Mouse (Mus musculus) cerebral cortex, adult 2 months (tissue): Measurements from ENCODE around the gene Marveld1.

Experiments used
- WGBS: fragments of 180-500 bp; shearing (Covaris S2); methylation state at CpG from one replicate; pipeline ENCODE4 v1.1.7; 2018; 5-methylcytosine and 5-hydroxymethylcytosine counted together

The Marveld1 gene

GRCm38 (mm10) chr19:42139724-42140517 is 7.3 kb upstream of the Marveld1 start:
- WGBS, result 50% methylated on average over 5 of the region's 5 CpGs

- 91% methylated on average over 3 of the region's 3 CpGs for WGBS
Observed at GRCm38 (mm10) chr19:42141998-42142397, 5.2 kb upstream of the Marveld1 start.

- WGBS, result 83% methylated on average over 2 of the region's 2 CpGs
Observed at GRCm38 (mm10) chr19:42142757-42143156, 4.4 kb upstream of the Marveld1 start.

DNA sequence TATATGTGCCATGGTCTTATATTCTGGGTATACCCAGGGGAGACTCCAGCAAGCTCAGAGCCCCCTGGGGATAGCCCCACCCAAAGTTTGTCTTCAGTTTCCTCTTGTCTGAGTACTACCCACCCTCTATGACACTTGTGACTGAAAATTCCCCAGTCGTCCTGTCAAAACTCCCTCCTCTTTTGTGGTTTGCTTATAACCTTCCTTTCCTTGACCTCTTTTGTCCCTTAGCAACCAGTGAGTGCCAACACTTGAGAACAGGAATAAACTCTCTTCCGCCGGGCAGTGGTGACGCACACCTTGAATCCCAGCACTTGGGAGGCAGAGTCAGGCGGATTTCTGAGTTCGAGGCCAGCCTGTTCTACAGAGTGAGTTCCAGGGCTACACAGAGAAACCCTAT is 3.1 kb upstream of the Marveld1 start:
- WGBS, result 37% methylated on average over 6 of the region's 6 CpGs

DNA sequence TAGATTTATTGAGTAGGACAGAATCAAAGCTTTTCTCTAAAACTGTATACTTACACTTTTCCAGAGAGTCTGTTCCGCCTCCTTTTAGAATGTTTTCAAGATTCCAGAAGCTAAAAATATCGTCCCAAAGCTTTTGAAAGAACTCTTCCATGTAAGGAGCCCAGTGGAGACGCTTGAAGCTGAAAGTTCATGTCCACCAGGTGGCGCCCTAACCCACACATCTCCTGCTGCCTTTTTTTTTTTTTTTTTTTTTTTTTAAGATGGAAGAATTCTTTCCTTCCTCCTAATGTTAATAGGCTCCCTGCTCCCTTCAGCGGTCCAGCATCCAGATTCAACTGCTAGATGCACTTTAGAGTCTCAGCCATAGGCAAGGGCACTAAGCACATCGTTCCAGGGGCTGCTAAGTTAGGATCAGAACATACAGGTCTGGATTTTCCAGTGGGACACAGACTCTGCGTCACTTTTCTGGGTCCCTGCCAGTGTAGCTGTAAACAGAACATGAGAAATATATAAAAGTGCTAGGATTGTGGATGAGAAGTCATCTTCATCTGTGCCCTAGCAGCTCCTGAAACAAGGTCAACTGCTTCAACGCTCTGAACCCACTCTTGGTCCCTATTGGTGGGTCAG is 2.5 kb upstream of the Marveld1 start:
- 19% methylated on average over 8 of the region's 8 CpGs for WGBS

DNA sequence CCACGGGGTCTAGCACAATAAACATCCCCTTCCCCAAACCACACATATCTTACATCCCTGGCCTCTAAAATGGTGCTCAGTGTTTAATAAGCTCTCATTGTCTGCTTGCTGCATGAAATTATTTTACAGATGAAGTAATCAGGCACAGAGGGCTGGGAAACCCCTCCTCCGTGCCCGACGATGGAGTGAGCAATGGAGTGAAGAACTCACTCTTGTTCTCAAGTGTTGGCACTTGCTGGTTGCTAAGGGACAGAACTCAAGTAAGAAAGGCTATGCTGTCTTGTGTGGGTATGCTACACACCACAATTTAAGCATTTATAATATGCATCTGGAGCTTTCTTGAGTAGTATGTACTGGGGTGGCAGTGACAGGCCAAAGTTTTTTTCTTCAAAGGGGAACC is 2.0 kb upstream of the Marveld1 start:
- WGBS, result 31% methylated on average over 4 of the region's 4 CpGs

DNA sequence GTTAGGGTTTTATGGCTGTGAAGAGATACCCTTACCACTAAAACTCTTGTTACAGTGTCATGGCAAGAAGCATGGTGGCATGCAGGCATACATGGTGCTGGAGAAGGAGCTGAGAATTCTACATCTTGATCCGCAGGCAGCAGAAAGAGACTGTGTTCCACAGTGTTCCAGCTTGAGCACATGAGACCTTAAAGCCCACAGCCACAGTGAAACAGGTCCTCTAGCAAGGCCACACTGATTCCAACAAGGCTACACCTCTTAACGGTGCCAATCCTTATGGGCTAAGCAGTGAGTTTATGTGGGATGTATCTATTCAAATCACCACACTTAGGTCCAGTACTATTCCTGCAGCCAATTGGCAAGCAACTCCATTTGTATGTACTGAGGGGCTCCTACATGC is 1.5 kb upstream of the Marveld1 start:
- WGBS, result 84% methylated on average over 2 of the region's 2 CpGs

DNA sequence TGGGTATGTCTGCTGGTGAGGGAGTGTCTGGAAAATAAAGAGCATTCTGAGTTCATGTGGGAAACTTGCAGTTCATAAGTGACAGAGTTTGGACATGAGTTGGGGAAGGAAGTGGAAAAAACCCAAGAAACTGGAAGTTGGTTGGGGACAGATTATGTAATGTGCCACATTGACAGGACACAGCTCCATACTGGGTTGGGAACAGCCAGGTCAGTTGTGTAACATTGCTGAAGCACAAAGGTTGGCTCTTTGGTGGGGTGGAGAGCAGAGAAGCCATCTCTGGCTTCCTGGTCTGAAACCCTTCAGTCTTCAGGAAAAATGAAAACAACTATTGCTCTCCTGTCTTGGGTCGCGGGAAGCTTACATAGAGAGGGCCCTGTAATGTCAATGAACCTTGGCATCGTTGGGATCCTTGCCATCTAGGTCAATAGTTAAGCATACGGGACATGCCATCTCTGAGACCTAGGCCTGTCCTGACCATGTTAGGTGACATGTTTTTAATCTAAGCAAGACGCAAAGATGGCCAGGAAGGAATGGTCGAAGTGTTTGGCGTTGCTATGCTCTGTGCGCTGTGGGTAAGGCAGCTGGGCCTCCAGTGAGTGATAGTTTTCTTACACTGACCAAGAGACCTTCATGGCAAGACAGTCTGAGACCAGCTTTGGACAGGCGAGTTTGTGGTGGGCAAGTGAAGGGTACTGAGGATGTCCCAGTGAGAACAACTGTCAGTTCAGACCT is 757 bp upstream of the Marveld1 start:
- 97% methylated on average over 9 of the region's 9 CpGs for WGBS

DNA sequence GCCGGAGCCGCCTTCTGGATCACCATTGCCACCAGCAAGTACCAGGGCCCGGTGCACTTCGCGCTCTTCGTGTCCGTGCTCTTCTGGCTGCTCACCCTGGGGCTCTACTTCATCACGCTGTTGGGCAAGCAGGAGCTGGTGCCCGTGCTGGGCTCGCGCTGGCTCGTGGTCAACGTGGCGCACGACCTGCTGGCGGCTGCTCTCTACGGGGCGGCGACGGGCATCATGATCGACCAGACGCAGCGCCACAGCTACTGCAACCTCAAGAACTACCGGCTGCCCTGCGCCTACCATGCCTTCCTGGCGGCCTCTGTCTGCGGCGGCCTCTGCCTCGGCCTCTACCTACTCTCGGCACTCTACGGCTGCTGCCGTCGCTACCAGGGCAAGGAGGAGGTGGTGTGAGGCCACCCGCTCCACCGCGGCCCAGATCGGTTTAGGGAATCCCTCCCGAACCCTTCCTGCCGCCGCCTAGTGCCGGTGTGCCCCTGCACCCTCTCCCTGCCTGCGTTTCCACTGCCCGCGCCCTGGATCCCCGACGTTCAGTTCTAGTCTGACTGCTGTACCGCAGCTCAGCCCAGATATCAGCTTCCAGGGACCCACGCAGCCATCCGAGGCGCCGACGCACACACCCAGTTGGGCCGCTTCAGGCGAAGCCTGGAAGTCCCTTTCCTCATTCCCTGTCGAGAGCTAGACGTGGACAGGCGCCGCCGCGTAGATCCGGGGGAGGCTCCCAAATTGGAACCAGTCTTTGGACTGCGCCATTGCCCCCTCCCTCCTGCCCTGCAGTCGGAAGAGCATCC is 769 bp downstream of the Marveld1 start:
- 3% methylated on average over 63 of the region's 63 CpGs for WGBS

GRCm38 (mm10) chr19:42148569-42148860 is 1.3 kb downstream of the Marveld1 start:
- WGBS, result 29% methylated on average over 7 of the region's 7 CpGs

GRCm38 (mm10) chr19:42151990-42152389 is 4.8 kb downstream of the Marveld1 start:
- WGBS, result 6% methylated on average over 6 of the region's 6 CpGs

- 68% methylated on average over 12 of the region's 12 CpGs for WGBS
Observed at GRCm38 (mm10) chr19:42157493-42158237, 10.5 kb downstream of the Marveld1 start.

DNA sequence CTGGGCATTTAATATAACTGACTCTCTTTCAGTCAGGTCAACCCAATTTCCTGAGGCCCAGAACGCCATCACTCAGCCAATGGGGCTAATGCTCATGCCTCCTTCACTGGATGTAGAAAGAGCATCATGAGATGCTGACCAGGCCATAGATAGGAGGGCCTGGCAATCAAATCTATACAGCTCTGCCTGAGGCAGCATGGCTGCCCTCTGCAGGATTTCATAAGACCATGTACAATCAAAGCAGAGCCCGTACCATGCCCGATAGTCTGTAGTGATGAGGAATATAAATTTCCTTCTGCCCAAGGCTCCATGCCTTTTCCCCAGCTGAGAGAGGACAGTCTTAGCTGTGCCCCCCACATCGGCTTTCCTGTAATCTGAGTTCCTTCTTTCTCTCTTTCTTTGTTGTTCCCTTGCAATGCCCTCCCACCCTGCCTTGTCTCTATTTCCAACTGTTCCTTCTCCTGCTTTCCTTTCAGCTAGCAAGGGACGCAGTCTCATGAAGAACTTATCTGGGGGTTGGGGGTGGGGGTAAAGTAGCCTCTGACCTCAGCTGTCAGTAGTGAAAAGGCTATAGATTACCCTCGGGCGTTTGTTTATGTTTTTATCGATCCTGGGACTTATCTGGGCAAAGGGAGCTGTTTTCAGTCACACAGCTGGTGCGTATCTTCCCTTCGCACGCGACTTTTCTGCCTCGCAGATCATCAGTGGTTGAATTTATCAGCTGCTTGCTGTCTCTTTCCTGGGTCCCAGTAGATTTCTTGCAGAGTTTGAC is 11.2 kb downstream of the Marveld1 start:
- 75% methylated on average over 13 of the region's 13 CpGs for WGBS

DNA sequence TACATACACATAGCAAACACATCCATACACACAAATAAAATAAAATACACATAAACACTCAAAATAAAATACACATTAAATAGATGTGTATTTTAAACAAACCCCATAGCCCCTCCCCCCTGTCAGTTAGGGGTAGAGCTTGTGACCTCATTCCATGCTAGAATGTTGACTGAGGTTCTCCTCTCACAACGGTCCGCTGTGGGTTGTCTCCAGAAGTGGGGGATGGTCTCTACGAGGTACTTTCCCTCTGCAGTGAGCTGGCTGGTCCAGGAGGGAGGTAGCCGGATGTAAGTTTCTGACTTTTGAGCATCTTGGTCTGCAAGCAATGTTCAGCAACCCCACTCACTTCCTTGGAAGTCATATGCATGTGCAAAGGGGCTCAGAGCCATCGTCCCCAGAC is 16.6 kb downstream of the Marveld1 start, which contains the start of gene Zfyve27:
Gene Zfyve27, plus strand, starts transcription at position 188 of the 400 bp plus-strand sequence.
- WGBS, result 34% methylated on average over 5 of the region's 5 CpGs

- 18% methylated on average over 7 of the region's 7 CpGs for WGBS
Observed at GRCm38 (mm10) chr19:42164188-42164587, 17.0 kb downstream of the Marveld1 start.

DNA sequence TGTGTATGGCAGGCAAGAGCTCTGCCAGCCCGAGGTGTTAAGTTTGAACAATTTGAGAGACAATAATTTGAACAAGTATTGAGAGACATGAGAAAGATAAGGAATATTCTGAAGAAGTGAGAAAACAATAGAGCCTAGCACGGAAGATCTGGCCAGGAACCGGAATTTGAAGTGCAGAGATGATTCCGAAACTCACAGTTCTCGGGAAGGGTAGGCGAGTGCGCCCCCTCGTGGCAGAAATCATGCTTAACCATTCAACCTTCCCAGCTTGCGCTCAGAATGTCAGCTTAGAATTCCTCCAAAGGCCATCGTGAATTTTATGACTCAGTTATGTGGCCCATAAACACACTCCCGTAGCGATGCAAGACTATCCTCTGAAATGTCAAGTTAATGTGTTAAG is 18.9 kb downstream of the Marveld1 start:
- 4% methylated on average over 12 of the region's 12 CpGs for WGBS

GRCm38 (mm10) chr19:42166766-42167165 is 19.6 kb downstream of the Marveld1 start:
- 58% methylated on average over 3 of the region's 3 CpGs for WGBS

DNA sequence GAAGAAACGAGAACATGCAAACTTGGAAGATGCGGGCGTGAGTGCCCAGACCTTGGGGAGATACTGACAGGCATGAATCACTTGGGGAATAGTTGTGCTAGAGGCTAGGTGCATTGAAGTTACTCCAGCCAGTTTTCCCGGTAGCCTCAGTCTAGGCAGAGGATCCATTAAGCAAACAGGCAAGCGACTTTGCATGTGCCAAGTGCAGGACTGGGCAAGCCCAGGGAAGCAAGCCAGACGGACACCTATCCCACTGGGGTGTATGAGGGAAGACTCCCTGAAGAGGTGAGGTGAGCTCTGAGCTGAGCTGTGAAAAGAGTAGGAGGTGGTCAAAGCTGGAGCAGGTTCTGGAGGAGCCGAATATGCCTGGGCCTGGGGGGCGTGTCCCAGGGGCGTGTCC is 20.3 kb downstream of the Marveld1 start:
- 71% methylated on average over 9 of the region's 9 CpGs for WGBS

- WGBS, result 56% methylated on average over 10 of the region's 10 CpGs
Observed at GRCm38 (mm10) chr19:42169322-42169975, 22.2 kb downstream of the Marveld1 start.
